Comparison of ENCODE assay signal across 8 mouse cellular contexts in the genomic region with DNA sequence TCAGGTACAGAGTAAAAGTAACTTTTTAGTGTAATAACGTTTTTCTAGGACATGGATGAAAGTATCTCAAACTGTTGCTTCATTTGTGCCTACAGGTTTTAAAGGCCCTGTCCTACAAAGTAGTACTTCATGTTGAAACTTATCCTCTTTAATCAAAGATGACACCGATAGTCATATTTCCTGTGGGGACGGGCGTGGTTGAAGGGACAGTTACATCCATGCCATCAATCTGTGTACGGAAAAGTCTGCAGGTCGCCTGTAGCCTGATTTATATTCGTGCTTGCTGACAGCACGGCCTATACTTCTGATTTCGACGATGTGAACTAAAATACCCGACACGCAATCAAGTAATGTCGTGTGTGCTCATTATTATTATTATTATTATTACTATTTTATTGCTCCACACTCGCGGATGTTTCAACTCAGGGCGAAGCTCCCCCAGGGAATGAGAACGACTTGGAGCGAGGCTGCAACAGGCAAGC. TPM values are rescaled to one million over a fixed set of nuclear protein-coding genes. Genes with fewer than 3 reads are reported as not detected.
A peak's percentile ranks its signal among the peaks of the same experiment; 100 is the strongest.
DNase-seq lines count a peak whose midpoint lies in the region; ATAC-seq lines count a peak whose summit lies in the region.

No protein-coding gene starts in this region.

- H3K4me2 ChIP-seq in heart, embryonic 12.5 days = peak overlapping the region; percentile 74
- peak overlapping the region; percentile 92 for H3K4me2 ChIP-seq in liver, embryonic 15.5 days
- H3K4me2 ChIP-seq in stomach, embryonic 14.5 days (replicated peaks; ENCODE audit: low read depth, low read length) = peak overlapping the region; percentile 72

- H3K4me1 ChIP-seq in heart, embryonic 12.5 days (replicated peaks) = peaks cover 25% of the 10 kb centered on the region
- H3K4me1 ChIP-seq in hindbrain, embryonic 10.5 days (replicated peaks) = peaks cover 25% of the 10 kb centered on the region
- H3K4me1 ChIP-seq in liver, embryonic 15.5 days (replicated peaks) = peaks cover 45% of the 10 kb centered on the region
- peaks cover 17% of the 10 kb centered on the region for H3K4me1 ChIP-seq in stomach, embryonic 14.5 days (ENCODE audit: control insufficient read depth, insufficient read depth, low read length)

- H3K36me3 ChIP-seq in heart, embryonic 12.5 days = no peaks in the 10 kb centered on the region
- 0 out of 2 replicates have a peak, but pooled peaks cover 3% of the 10 kb centered on the region for H3K36me3 ChIP-seq in hindbrain, embryonic 10.5 days
- no peaks in the 10 kb centered on the region for H3K36me3 ChIP-seq in liver, embryonic 15.5 days (replicated peaks)
- no peaks in the 10 kb centered on the region for H3K36me3 ChIP-seq in stomach, embryonic 14.5 days (ENCODE audit: control insufficient read depth, insufficient read depth, low read length)

- H3K9me3 ChIP-seq in heart, embryonic 12.5 days (replicated peaks) = no peaks in the 10 kb centered on the region
- no peaks in the 10 kb centered on the region for H3K9me3 ChIP-seq in hindbrain, embryonic 10.5 days
- no peaks in the 10 kb centered on the region for H3K9me3 ChIP-seq in liver, embryonic 15.5 days (replicated peaks)
- H3K9me3 ChIP-seq in stomach, embryonic 14.5 days (ENCODE audit: control insufficient read depth, low read depth, low read length) = no peaks in the 10 kb centered on the region

- no peak for DNase-seq in heart, adult 9 months (ENCODE audit: low spot score in 2 of 2)
- DNase-seq in Muller cell, postnatal 12 days (ENCODE audit: inconsistent ontology term) = peak; percentile 30
- DNase-seq in hindbrain, embryonic 10.5 days (ENCODE audit: low spot score) = no peak
- no peak for DNase-seq in layer of hippocampus, postnatal 25 days (ENCODE audit: extremely low spot score in 1 of 2, low spot score in 1 of 2)

- no peak for ATAC-seq in heart, embryonic 12.5 days (ENCODE audit: insufficient number of reproducible peaks, low FRiP score)
- no peak for ATAC-seq in liver, embryonic 15.5 days (ENCODE audit: insufficient read depth)
- ATAC-seq in stomach, embryonic 14.5 days (ENCODE audit: insufficient number of reproducible peaks, insufficient read depth, low FRiP score, low read depth) = no peak
- no peak for ATAC-seq in megakaryocyte-erythroid progenitor cell, adult 5-6 weeks (replicated peaks; ENCODE audit: low FRiP score, low TSS enrichment, poor library complexity, severe bottlenecking)

- peak overlapping the region; percentile 77 for H3K4me3 ChIP-seq in heart, embryonic 12.5 days
- peak overlapping the region; percentile 88 for H3K4me3 ChIP-seq in hindbrain, embryonic 10.5 days
- peak overlapping the region; percentile 74 for H3K4me3 ChIP-seq in liver, embryonic 15.5 days (replicated peaks)
- peak overlapping the region; percentile 72 for H3K4me3 ChIP-seq in stomach, embryonic 14.5 days (ENCODE audit: low read depth, low read length)

- WGBS in heart, embryonic 12.5 days = under 1% methylated on average over 18 of the region's 18 CpGs
- 2% methylated on average over 18 of the region's 18 CpGs for WGBS in hindbrain, embryonic 10.5 days
- WGBS in liver, embryonic 15.5 days (ENCODE audit: insufficient replicate concordance) = 1% methylated on average over 18 of the region's 18 CpGs
- WGBS in stomach, embryonic 14.5 days = 1% methylated on average over 18 of the region's 18 CpGs

- H3K9ac ChIP-seq in heart, embryonic 12.5 days = peak overlapping the region; percentile 89
- H3K9ac ChIP-seq in liver, embryonic 15.5 days = peak overlapping the region; percentile 72
- peak overlapping the region; percentile 92 for H3K9ac ChIP-seq in stomach, embryonic 14.5 days (replicated peaks; ENCODE audit: low read depth, low read length)

- H3K27me3 ChIP-seq in heart, embryonic 12.5 days (replicated peaks) = no peaks in the 10 kb centered on the region
- peaks cover 20% of the 10 kb centered on the region for H3K27me3 ChIP-seq in hindbrain, embryonic 10.5 days (ENCODE audit: insufficient read depth, poor library complexity, severe bottlenecking)
- peaks cover 19% of the 10 kb centered on the region for H3K27me3 ChIP-seq in liver, embryonic 15.5 days
- no peaks in the 10 kb centered on the region for H3K27me3 ChIP-seq in stomach, embryonic 14.5 days (ENCODE audit: control insufficient read depth, insufficient read depth, low read length)

- H3K27ac ChIP-seq in heart, embryonic 12.5 days (ENCODE audit: poor library complexity, severe bottlenecking) = peak overlapping the region; percentile 94
- H3K27ac ChIP-seq in hindbrain, embryonic 10.5 days = peak overlapping the region; percentile 98
- peak overlapping the region; percentile 72 for H3K27ac ChIP-seq in liver, embryonic 15.5 days (replicated peaks)
- peak overlapping the region; percentile 87 for H3K27ac ChIP-seq in stomach, embryonic 14.5 days (ENCODE audit: low read length)

RNA-seq across cellular contexts. Expression of a gene that starts 0.8 kb away (rescaled TPM):
- polyA plus RNA-seq in heart, embryonic 12.5 days (2016; fragmentation: Nextera tagmentation; extraction: Ambion mirVana) = 35.4 and 37.5 TPM in 2 replicates
- polyA plus RNA-seq in hindbrain, embryonic 10.5 days (2016; fragmentation: Nextera tagmentation; extraction: Ambion mirVana) = 34.4 and 42.7 TPM in 2 replicates
- polyA plus RNA-seq in liver, embryonic 15.5 days (2015; fragmentation: Nextera tagmentation; extraction: Ambion mirVana) = 8.1 and 8.6 TPM in 2 replicates
- 47.5 and 49.9 TPM in 2 replicates for polyA plus RNA-seq in stomach, embryonic 14.5 days (2014; fragmentation: Nextera tagmentation; extraction: Ambion mirVana)
- 10 to 100 TPM; 13.1 to 14.7 TPM for total RNA-seq in layer of hippocampus, postnatal 25 days (2021)
- 24.8 and 28.5 TPM in 2 replicates for total RNA-seq in megakaryocyte-erythroid progenitor cell, adult 5-6 weeks (2014; fragmentation: Nextera tagmentation)
- total RNA-seq in megakaryocyte-erythroid progenitor cell, adult 5-6 weeks (2017) = 27.6 and 37.5 TPM in 2 replicates

RNA-seq across cellular contexts. Expression of a gene that starts 31.9 kb away (rescaled TPM):
- 50.0 and 51.7 TPM in 2 replicates for polyA plus RNA-seq in heart, embryonic 12.5 days (2016; fragmentation: Nextera tagmentation; extraction: Ambion mirVana)
- 4.6 and 5.1 TPM in 2 replicates for polyA plus RNA-seq in hindbrain, embryonic 10.5 days (2016; fragmentation: Nextera tagmentation; extraction: Ambion mirVana)
- polyA plus RNA-seq in liver, embryonic 15.5 days (2015; fragmentation: Nextera tagmentation; extraction: Ambion mirVana) = 21.1 and 22.7 TPM in 2 replicates
- 12.3 and 12.9 TPM in 2 replicates for polyA plus RNA-seq in stomach, embryonic 14.5 days (2014; fragmentation: Nextera tagmentation; extraction: Ambion mirVana)
- total RNA-seq in layer of hippocampus, postnatal 25 days (2021) = 10 to 100 TPM; 12.5 to 14.8 TPM
- total RNA-seq in megakaryocyte-erythroid progenitor cell, adult 5-6 weeks (2014; fragmentation: Nextera tagmentation) = not detected in 2 replicates
- total RNA-seq in megakaryocyte-erythroid progenitor cell, adult 5-6 weeks (2017) = 0.88 TPM in 1 of 2 replicates, not detected in the other
